Mouse (Mus musculus): Measurements from ENCODE around the gene Unkl. TPM values are rescaled to one million over a fixed set of nuclear protein-coding genes. Genes with fewer than 3 reads are reported as not detected.
"Not testable (repeated sequence)": the region's sequence is repeated elsewhere in the genome, so short reads cannot be mapped to it uniquely, and the experiment has no call there.

Unkl gene
- polyA plus RNA-seq, 1 experiment: 11.7 TPM

- no peaks in the 10 kb centered on the region for H3K36me3 ChIP-seq (ENCODE audit: control insufficient read depth, insufficient read depth, low read length)
These were observed 31.5 kb downstream of the Unkl start for GRCm38 (mm10) chr17:25219492-25220295.

GRCm38 (mm10) chr17:25220746-25221145 lies 32.5 kb downstream of the Unkl start:
- Histone ChIP-seq H3K4me1 (ENCODE audit: control insufficient read depth, insufficient read depth, low read length) (peaks cover 3% of the 10 kb centered on the region), H3K36me3 (ENCODE audit: control insufficient read depth, insufficient read depth, low read length) (no peaks in the 10 kb centered on the region), H3K27me3 (ENCODE audit: control insufficient read depth, insufficient read depth, low read length) (no peaks in the 10 kb centered on the region), H3K27ac (ENCODE audit: control insufficient read depth, insufficient read depth, low read depth, low read length) (no peak overlapping the region), H3K4me3 (ENCODE audit: control insufficient read depth, low read depth, low read length) (no peak overlapping the region)
- TF ChIP-seq POLR2A (IDR thresholded peaks at IDR 0.05; ENCODE audit: control insufficient read depth, low read depth, low read length) (no peak), CTCF (IDR thresholded peaks at IDR 0.05; ENCODE audit: control insufficient read depth, insufficient read depth, insufficient replicate concordance, low read depth, low read length) (no peak)

More at GRCm38 (mm10) chr17:25219492-25220295, 31.5 kb downstream of the Unkl start:
- Histone ChIP-seq H3K27me3 (ENCODE audit: control insufficient read depth, insufficient read depth, low read length) (no peaks in the 10 kb centered on the region), H3K4me3 (ENCODE audit: control insufficient read depth, low read depth, low read length) (no peak overlapping the region), H3K27ac (ENCODE audit: control insufficient read depth, insufficient read depth, low read depth, low read length) (no peak overlapping the region), H3K4me1 (ENCODE audit: control insufficient read depth, insufficient read depth, low read length) (peaks cover 3% of the 10 kb centered on the region)
- no peak for TF ChIP-seq POLR2A (IDR thresholded peaks at IDR 0.05; ENCODE audit: control insufficient read depth, low read depth, low read length)
- no peak for TF ChIP-seq CTCF (IDR thresholded peaks at IDR 0.05; ENCODE audit: control insufficient read depth, insufficient read depth, insufficient replicate concordance, low read depth, low read length)

- no peaks in the 10 kb centered on the region for H3K36me3 ChIP-seq (ENCODE audit: control insufficient read depth, insufficient read depth, low read length)
- TF ChIP-seq CTCF (IDR thresholded peaks at IDR 0.05; ENCODE audit: control insufficient read depth, insufficient read depth, insufficient replicate concordance, low read depth, low read length) (no peak), POLR2A (IDR thresholded peaks at IDR 0.05; ENCODE audit: control insufficient read depth, low read depth, low read length) (no peak)
- no peak overlapping the region for H3K27ac ChIP-seq (ENCODE audit: control insufficient read depth, insufficient read depth, low read depth, low read length)
- H3K27me3 ChIP-seq (ENCODE audit: control insufficient read depth, insufficient read depth, low read length): no peaks in the 10 kb centered on the region
- H3K4me1 ChIP-seq (ENCODE audit: control insufficient read depth, insufficient read depth, low read length): peaks cover 3% of the 10 kb centered on the region
- peak overlapping the region; percentile 55 for H3K4me3 ChIP-seq (ENCODE audit: control insufficient read depth, low read depth, low read length)
These were observed 33.8 kb downstream of the Unkl start for GRCm38 (mm10) chr17:25221821-25222503.

GRCm38 (mm10) chr17:25222504-25222940 lies 34.3 kb downstream of the Unkl start:
- not testable (repeated sequence) for H3K27me3 ChIP-seq (ENCODE audit: control insufficient read depth, insufficient read depth, low read length); H3K4me3 ChIP-seq (ENCODE audit: control insufficient read depth, low read depth, low read length); H3K36me3 ChIP-seq (ENCODE audit: control insufficient read depth, insufficient read depth, low read length); H3K27ac ChIP-seq (ENCODE audit: control insufficient read depth, insufficient read depth, low read depth, low read length); H3K4me1 ChIP-seq (ENCODE audit: control insufficient read depth, insufficient read depth, low read length)

- no peak overlapping the region; the same call in 1 of the 2 replicates for H3K4me3 ChIP-seq (ENCODE audit: control insufficient read depth, low read depth, low read length)
- H3K4me1 ChIP-seq (ENCODE audit: control insufficient read depth, insufficient read depth, low read length): peaks cover 3% of the 10 kb centered on the region
- no peaks in the 10 kb centered on the region for H3K27me3 ChIP-seq (ENCODE audit: control insufficient read depth, insufficient read depth, low read length)
- no peak overlapping the region for H3K27ac ChIP-seq (ENCODE audit: control insufficient read depth, insufficient read depth, low read depth, low read length)
- TF ChIP-seq POLR2A (IDR thresholded peaks at IDR 0.05; ENCODE audit: control insufficient read depth, low read depth, low read length): no peak
- TF ChIP-seq CTCF (IDR thresholded peaks at IDR 0.05; ENCODE audit: control insufficient read depth, insufficient read depth, insufficient replicate concordance, low read depth, low read length): no peak
- H3K36me3 ChIP-seq (ENCODE audit: control insufficient read depth, insufficient read depth, low read length): no peaks in the 10 kb centered on the region
These were observed 34.9 kb downstream of the Unkl start for GRCm38 (mm10) chr17:25222951-25223601.

- TF ChIP-seq POLR2A (IDR thresholded peaks at IDR 0.05; ENCODE audit: control insufficient read depth, low read depth, low read length) (no peak), CTCF (IDR thresholded peaks at IDR 0.05; ENCODE audit: control insufficient read depth, insufficient read depth, insufficient replicate concordance, low read depth, low read length) (no peak)
- peaks cover 3% of the 10 kb centered on the region for H3K4me1 ChIP-seq (ENCODE audit: control insufficient read depth, insufficient read depth, low read length)
- no peak overlapping the region for H3K4me3 ChIP-seq (ENCODE audit: control insufficient read depth, low read depth, low read length)
- H3K27me3 ChIP-seq (ENCODE audit: control insufficient read depth, insufficient read depth, low read length): no peaks in the 10 kb centered on the region
- no peak overlapping the region for H3K27ac ChIP-seq (ENCODE audit: control insufficient read depth, insufficient read depth, low read depth, low read length)
- no peaks in the 10 kb centered on the region for H3K36me3 ChIP-seq (ENCODE audit: control insufficient read depth, insufficient read depth, low read length)
These were observed 36.5 kb downstream of the Unkl start for GRCm38 (mm10) chr17:25224586-25225222.

GRCm38 (mm10) chr17:25225659-25226058 lies 37.5 kb downstream of the Unkl start:
- TF ChIP-seq POLR2A (IDR thresholded peaks at IDR 0.05; ENCODE audit: control insufficient read depth, low read depth, low read length) (no peak), CTCF (IDR thresholded peaks at IDR 0.05; ENCODE audit: control insufficient read depth, insufficient read depth, insufficient replicate concordance, low read depth, low read length) (no peak)
- H3K27me3 ChIP-seq (ENCODE audit: control insufficient read depth, insufficient read depth, low read length): no peaks in the 10 kb centered on the region

More at GRCm38 (mm10) chr17:25225659-25226058, 37.5 kb downstream of the Unkl start:
- H3K4me3 ChIP-seq (ENCODE audit: control insufficient read depth, low read depth, low read length): no peak overlapping the region
- H3K27ac ChIP-seq (ENCODE audit: control insufficient read depth, insufficient read depth, low read depth, low read length): no peak overlapping the region
- H3K36me3 ChIP-seq (ENCODE audit: control insufficient read depth, insufficient read depth, low read length): no peaks in the 10 kb centered on the region
- H3K4me1 ChIP-seq (ENCODE audit: control insufficient read depth, insufficient read depth, low read length): peaks cover 3% of the 10 kb centered on the region
